Mouse (Mus musculus) spleen, adult 2 months (tissue): ENCODE data around the gene Knl1. TPM values are rescaled to one million over a fixed set of nuclear protein-coding genes. Genes with fewer than 3 reads are reported as not detected.
A peak's percentile ranks its signal among the peaks of the same experiment; 100 is the strongest.

ENCODE experiments used
- DNase-seq, 2 experiments: peaks; one replicate each; pipeline versions ENCODE4 v3.0.0 to v3.0.0-alpha.2; 2012 to 2021; ENCODE audit warnings: low spot score in 2 of 2, low read depth in 1 of 2
- H3K27ac ChIP-seq: fragments of 200-500 bp; 2 replicates; pipeline ENCODE4 v1.5.1; 2012; ENCODE audit warnings: low read length, inconsistent platforms; ENCODE audit not compliant: insufficient read depth
- H3K27me3 ChIP-seq: fragments of 200-500 bp; 2 replicates; pipeline ENCODE4 v1.6.1; 2012; ENCODE audit warnings: mild to moderate bottlenecking, moderate library complexity, low read length, inconsistent platforms; ENCODE audit not compliant: control insufficient read depth, insufficient read depth
- H3K36me3 ChIP-seq: fragments of 200-500 bp; 2 replicates; pipeline ENCODE4 v1.6.1; 2012; ENCODE audit warnings: mild to moderate bottlenecking, low read length, inconsistent platforms; ENCODE audit not compliant: control insufficient read depth, insufficient read depth
- H3K4me1 ChIP-seq: fragments of 200-500 bp; 2 replicates; pipeline ENCODE4 v1.6.1; 2011; ENCODE audit warnings: inconsistent platforms; ENCODE audit not compliant: control insufficient read depth, insufficient read depth, insufficient read length
- H3K4me3 ChIP-seq: fragments of 200-500 bp; 2 replicates; pipeline ENCODE4 v1.5.1; 2011; ENCODE audit warnings: mild to moderate bottlenecking, inconsistent platforms; ENCODE audit not compliant: insufficient read depth, insufficient read length; ENCODE audit errors: extremely low read depth
- CTCF ChIP-seq: fragments of 200-500 bp; IDR thresholded peaks from 2 replicates; pipeline ENCODE4 v1.5.1; 2011; ENCODE audit warnings: mild to moderate bottlenecking, inconsistent platforms; ENCODE audit not compliant: insufficient read depth, insufficient read length, insufficient replicate concordance; ENCODE audit errors: extremely low read depth
- POLR2A ChIP-seq: fragments of 200-500 bp; IDR thresholded peaks from 2 replicates; pipeline ENCODE4 v1.6.1; 2011; ENCODE audit warnings: low read depth, low read length, inconsistent platforms
- WGBS: fragments of 180-500 bp; shearing (Covaris S2); methylation state at CpG from one replicate; pipeline ENCODE4 v1.1.7; 2018; 5-methylcytosine and 5-hydroxymethylcytosine counted together
- polyA plus RNA-seq: library from polyadenylated mRNA; depleted of rRNA; stranded (reverse); fragments of >200 nt; gene quantifications from 2 replicates; pipeline ENCODE4 v1.2.3, GENCODE M21; 2012; rRNA removed

Knl1 gene
- 0.35 and 0.42 TPM in 2 replicates for polyA plus RNA-seq

DNA sequence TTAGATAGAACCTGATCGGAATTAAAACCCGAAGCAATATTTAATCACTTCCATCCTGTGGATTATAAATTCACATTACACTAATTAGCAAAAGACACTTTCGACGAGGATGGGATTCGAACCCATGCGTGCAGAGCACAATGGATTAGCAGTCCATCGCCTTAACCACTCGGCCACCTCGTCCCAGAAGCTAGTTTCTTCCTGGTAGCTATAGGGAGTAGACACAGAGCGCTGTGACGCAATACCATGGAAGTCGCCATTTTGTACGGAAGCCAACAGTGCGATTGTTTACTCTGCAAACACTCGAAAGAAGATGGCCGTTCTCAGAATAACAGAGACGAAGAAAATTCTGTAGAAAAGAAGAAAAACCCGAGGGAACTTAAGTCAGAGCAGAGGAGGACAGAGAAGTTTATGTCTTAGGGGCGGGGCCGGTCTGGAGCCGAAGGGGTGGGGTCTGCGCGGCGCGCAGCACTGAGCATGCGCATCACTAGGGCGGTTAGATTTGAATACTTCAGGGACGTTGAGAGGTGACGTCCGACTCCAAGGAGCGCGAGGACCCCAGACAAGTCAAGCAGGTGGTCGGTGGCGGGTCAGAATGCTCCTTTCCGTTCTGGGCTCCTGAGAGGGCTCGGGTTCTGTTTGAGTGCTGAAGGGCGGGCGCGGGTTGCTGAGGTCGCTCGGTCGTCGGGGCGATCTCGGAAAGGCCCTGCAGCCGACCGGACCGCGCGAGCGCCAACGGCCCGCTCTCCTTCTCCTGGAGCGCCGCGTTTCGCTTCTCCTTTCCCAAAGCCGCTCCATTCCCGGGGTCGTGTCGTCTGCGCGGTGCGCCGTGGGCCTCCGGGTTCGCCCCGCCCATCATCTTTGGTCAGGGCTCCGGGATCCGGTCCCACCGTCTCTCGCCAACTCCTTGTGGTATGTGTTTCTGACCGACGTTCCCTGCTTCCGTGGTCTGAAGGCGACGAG is at the start of gene Knl1:
Knl1 (plus strand) TSS at position 471 of the 963 bp plus-strand sequence.
- H3K27ac ChIP-seq: peak within 1 kb of the TSS; percentile 90; the same call in 1 of the 2 replicates
- peak within 1 kb of the TSS; percentile 97 for H3K4me3 ChIP-seq
- DNase-seq: peak; percentile 85 to 95
- TF ChIP-seq CTCF (no peak), POLR2A (no peak)
- H3K27me3 ChIP-seq: no peaks in the 10 kb centered on the region
- H3K4me1 ChIP-seq: peaks cover 2% of the 10 kb centered on the region; the same call in 1 of the 2 replicates
- under 1% methylated on average over 77 of the region's 77 CpGs for WGBS
- no peaks in the 10 kb centered on the region for H3K36me3 ChIP-seq

- TF ChIP-seq CTCF (no peak), POLR2A (no peak)
- Histone ChIP-seq H3K4me1 (no peaks in the 10 kb centered on the region), H3K27ac (no peak overlapping the region), H3K4me3 (no peak overlapping the region), H3K27me3 (no peaks in the 10 kb centered on the region), H3K36me3 (no peaks in the 10 kb centered on the region)
- WGBS: 36% methylated on average over 6 of the region's 6 CpGs
- no peak for DNase-seq
Measured at GRCm38 (mm10) chr2:118998115-118998866, 48.6 kb upstream of the Knl1 start.

- DNase-seq: no peak
- Histone ChIP-seq H3K36me3 (no peaks in the 10 kb centered on the region), H3K27ac (no peak overlapping the region), H3K4me1 (no peaks in the 10 kb centered on the region), H3K4me3 (no peak overlapping the region), H3K27me3 (no peaks in the 10 kb centered on the region)
- no peak for TF ChIP-seq POLR2A
- no peak for TF ChIP-seq CTCF
- WGBS: 84% methylated on average over 3 of the region's 3 CpGs
Measured at GRCm38 (mm10) chr2:118999025-118999639, 47.8 kb upstream of the Knl1 start.

- DNase-seq: no peak
- Histone ChIP-seq H3K27me3 (no peaks in the 10 kb centered on the region), H3K27ac (no peak overlapping the region), H3K4me1 (no peaks in the 10 kb centered on the region), H3K36me3 (no peaks in the 10 kb centered on the region), H3K4me3 (no peak overlapping the region)
- TF ChIP-seq POLR2A (no peak), CTCF (no peak)
- 79% methylated on average over 7 of the region's 7 CpGs for WGBS
Measured at GRCm38 (mm10) chr2:119006886-119007285, 40.0 kb upstream of the Knl1 start.

DNA sequence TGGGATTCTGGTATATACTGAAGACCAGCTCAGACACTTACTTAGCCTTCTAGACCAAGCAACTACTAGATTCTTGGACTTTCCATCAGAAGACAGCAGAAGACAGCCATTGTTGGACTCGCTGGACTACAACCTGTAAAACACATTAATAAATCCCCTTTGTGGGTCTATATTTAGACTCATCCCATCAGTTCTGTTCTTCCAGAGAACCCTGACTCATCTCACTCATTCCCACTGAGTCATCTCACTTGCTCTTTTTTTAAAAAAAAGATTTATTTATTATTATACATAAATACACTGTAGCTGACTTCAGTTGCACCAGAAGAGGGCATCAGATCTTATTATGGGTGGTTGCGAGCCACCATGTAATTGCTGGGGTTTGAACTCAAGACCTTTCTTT is 37.5 kb upstream of the Knl1 start:
- Histone ChIP-seq H3K4me3 (no peak overlapping the region), H3K27me3 (no peaks in the 10 kb centered on the region), H3K27ac (no peak overlapping the region), H3K4me1 (no peaks in the 10 kb centered on the region), H3K36me3 (no peaks in the 10 kb centered on the region)
- 91% methylated on average over 2 of the region's 2 CpGs for WGBS
- TF ChIP-seq POLR2A (no peak), CTCF (no peak)
- no peak for DNase-seq

DNA sequence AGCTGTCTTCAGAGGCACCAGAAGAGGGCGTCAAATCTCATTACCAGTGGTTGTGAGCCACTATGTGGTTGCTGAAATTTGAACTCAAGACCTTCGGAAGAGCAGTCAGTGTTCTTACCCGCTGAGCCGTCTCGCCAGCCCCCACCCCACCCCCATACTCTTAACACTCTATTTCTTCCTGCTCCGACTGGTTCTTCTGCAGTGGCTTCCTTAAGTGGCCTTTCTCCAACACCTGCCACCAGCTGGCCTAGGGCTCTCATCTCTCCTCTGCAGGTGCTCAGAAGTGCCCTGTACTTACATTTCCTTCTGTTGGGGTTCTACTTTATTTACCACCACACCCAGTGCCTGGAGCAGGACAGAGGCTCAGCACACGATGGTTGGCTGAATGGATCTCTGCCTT is 31.9 kb upstream of the Knl1 start:
- no peak for DNase-seq
- no peak overlapping the region for H3K27ac ChIP-seq
- H3K36me3 ChIP-seq: peaks cover 7% of the 10 kb centered on the region
- TF ChIP-seq CTCF (no peak), POLR2A (no peak)
- peaks cover 7% of the 10 kb centered on the region; the same call in 1 of the 2 replicates for H3K4me1 ChIP-seq
- H3K27me3 ChIP-seq: no peaks in the 10 kb centered on the region
- WGBS: 21% methylated on average over 7 of the region's 7 CpGs
- H3K4me3 ChIP-seq: no peak overlapping the region
